Mouse (Mus musculus): ENCODE measurements around the gene Pepd. TPM values are rescaled to one million over a fixed set of nuclear protein-coding genes. Genes with fewer than 3 reads are reported as not detected.

Gene Pepd
- polyA plus RNA-seq, 1 experiment = 15.6 TPM

- no peak for TF ChIP-seq GATA1 (IDR thresholded peaks at IDR 0.05; ENCODE audit: low read length)
Observed at GRCm38 (mm10) chr7:34919054-34919453, 6.9 kb downstream of the Pepd start.

DNA sequence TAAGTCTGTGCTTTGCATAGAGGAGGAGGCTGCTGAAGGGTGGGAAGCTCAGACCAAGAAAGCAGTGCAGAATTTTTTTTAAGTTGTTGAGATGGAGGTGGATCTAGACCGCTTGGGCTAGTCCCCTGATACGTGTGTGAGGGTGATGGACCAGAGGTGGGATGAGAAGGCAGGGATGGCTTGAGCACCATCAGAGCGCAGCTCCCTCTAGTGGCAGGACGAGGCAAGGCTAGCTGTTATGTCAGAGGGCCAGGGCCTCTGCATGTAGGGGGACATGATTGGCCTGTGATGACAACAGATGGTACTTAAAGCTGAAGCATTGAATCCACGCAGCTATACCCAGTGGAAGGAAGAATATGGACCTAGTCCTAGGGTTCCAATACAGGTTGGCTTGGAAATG lies 7.6 kb downstream of the Pepd start:
- no peak for TF ChIP-seq GATA1 (IDR thresholded peaks at IDR 0.05; ENCODE audit: low read length)

GRCm38 (mm10) chr7:34925208-34925607 lies 13.0 kb downstream of the Pepd start:
- no peak for TF ChIP-seq GATA1 (IDR thresholded peaks at IDR 0.05; ENCODE audit: low read length)

GRCm38 (mm10) chr7:34925956-34926355 lies 13.8 kb downstream of the Pepd start:
- no peak for TF ChIP-seq GATA1 (IDR thresholded peaks at IDR 0.05; ENCODE audit: low read length)

DNA sequence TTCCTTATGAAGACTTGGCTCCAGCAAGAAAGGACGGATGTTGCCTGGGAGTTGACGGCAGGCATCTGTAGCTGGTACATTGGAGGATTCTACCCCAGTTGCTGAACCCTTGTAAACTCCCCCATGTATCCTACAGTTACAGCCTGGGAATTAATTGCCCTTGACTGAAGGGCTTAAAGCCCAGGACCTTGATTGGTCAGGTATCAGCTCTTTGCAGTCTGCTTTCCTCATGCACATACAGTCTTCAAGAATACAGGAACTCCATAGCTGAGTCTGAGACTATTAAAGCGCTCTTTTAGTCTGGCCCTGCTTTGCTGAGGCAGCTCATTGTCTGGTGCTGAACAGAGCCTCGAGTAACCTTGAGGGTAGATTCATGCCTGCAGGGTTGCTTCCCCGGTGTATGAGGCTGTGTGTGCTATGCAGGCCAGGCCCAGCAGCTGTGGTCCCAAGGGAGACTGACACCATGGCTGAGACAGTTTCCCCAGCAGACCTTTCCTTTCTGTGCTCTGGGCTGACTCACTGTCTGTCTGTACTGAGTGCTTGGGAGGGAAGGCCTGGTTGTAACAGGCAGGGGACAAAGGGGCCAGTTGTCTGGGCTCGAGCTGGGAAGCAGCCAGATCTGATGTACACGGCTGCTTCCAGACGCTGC lies 17.6 kb downstream of the Pepd start:
- no peak for TF ChIP-seq GATA1 (IDR thresholded peaks at IDR 0.05; ENCODE audit: low read length)

DNA sequence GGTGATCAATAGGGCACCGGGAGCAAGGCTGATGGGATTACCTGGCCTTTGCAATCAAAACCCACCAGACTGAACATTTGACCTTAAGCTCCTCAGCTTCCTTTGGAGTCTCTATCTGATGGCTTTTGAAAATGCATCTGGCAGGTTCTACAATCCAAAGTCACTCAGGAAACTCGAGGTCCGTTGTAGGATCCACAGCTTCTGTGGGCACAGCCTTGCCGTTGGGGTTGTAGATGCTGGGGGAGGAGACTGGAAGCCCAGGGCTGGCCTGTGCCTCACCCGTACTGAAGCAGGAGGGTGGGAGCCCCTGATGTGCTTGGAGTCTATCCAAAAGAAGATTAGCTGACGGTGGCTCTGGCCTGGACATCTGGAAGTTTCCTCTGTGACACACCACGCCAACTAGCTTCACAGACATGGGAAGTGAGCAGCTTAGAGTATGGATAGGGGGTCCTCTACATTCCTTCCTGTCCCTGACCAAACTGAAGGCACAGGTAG lies 18.1 kb downstream of the Pepd start:
- TF ChIP-seq GATA1 (IDR thresholded peaks at IDR 0.05; ENCODE audit: low read length) = no peak

- no peak for TF ChIP-seq GATA1 (IDR thresholded peaks at IDR 0.05; ENCODE audit: low read length)
Observed at GRCm38 (mm10) chr7:34932631-34933030, 20.5 kb downstream of the Pepd start.

- TF ChIP-seq GATA1 (IDR thresholded peaks at IDR 0.05; ENCODE audit: low read length) = no peak
Observed at GRCm38 (mm10) chr7:34933142-34933541, 21.0 kb downstream of the Pepd start.

- no peak for TF ChIP-seq GATA1 (IDR thresholded peaks at IDR 0.05; ENCODE audit: low read length)
Observed at GRCm38 (mm10) chr7:34936347-34936746, 24.2 kb downstream of the Pepd start.

DNA sequence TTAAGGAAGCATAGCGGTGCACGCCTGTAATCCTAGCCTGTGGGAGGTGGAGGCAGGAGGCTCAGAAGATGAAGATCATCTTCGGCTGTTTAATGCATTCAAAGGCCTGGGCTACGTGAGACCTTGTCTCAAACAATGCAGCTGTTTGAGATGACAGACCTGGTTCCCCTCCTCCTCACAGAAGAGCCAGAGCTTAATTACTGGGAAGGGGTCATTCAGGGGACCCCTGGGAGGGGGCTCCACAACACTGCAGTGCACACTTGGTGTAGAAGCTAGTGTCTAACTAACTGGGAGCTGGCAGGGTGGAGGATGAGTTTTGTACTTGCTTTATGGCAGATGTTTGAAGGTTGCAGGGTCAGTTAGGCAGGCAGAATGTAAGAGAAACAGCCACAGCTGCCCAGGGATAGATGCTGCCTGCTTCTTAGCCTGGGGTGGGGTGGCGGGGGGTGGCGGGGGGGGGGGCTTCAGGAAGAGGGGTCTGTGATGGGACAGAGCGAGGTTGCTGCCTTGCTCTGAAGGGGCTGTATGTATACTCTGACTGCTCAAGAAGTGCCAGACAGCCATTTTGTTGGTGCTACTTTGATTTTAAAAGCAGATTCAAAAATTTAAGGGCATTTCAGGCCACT lies 26.6 kb downstream of the Pepd start:
- TF ChIP-seq GATA1 (IDR thresholded peaks at IDR 0.05; ENCODE audit: low read length) = no peak

DNA sequence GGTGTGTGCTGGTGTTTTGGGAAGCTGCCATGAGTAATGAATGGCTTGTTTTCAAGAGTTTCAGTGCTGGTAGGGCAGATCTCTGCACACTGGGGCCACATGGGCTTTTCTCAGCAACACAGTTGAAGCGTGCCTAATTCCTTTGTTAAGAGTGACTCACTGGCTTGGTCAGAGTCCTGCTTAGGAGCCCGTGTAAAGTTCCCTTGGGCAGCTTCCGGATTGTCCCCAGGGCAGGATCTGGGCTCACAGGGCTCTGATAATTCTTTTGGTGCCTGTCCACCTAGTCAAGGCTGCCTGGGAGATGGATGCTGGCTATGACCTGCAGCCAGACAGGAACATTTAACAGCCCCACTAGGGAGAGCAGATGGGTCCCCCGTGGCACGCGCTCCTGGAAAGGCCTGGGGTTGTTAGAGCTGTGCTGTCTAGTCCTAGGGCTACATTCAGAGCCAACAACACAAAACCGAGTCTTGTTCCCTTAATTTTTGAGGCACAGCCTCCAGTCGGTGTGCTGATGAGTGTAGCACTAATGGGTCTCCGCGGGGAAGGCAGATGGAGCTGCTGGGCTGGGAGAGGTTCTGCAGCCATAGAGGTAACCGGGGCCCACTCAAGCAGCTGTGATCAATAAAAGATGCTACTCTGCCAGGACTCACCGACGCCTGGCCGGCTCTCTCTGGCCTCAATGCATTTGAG lies 27.2 kb downstream of the Pepd start:
- TF ChIP-seq GATA1 (IDR thresholded peaks at IDR 0.05; ENCODE audit: low read length) = no peak

- TF ChIP-seq GATA1 (IDR thresholded peaks at IDR 0.05; ENCODE audit: low read length) = no peak
Observed at GRCm38 (mm10) chr7:34939952-34940312, 27.8 kb downstream of the Pepd start.

- TF ChIP-seq GATA1 (IDR thresholded peaks at IDR 0.05; ENCODE audit: low read length) = no peak
Observed at GRCm38 (mm10) chr7:34943581-34944123, 31.5 kb downstream of the Pepd start.

DNA sequence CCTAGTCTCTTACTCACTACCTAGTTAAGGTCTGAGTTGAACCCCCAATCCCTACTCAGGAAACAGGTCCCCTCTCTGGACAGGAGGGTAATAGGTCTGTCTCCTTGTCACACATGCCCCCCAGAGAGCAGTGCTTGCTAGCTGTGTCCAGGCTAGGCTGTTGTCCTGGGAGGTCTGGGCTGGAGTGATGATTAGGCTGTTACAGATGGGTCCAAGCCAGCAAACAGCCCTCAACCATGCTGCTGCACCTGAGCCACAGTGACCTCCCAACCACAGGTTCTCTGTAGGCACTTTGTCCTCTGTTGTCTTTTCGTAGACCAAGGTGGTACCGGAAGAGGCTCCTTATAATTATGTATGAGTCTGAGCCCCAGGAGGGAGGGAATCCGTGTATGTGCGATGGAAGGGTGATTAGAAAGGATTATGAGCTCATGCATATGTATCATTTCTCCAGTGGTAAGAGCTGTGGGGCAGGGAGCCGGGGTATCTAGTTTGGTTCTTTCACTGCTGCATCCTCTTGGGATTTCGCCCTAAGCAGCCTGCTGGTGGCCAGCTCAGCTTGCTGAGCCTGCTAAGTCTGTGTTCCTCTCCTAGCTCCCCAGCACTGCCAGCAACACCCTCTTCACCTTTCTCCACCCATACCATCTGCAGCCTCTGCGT lies 34.2 kb downstream of the Pepd start:
- TF ChIP-seq GATA1 (IDR thresholded peaks at IDR 0.05; ENCODE audit: low read length) = no peak

DNA sequence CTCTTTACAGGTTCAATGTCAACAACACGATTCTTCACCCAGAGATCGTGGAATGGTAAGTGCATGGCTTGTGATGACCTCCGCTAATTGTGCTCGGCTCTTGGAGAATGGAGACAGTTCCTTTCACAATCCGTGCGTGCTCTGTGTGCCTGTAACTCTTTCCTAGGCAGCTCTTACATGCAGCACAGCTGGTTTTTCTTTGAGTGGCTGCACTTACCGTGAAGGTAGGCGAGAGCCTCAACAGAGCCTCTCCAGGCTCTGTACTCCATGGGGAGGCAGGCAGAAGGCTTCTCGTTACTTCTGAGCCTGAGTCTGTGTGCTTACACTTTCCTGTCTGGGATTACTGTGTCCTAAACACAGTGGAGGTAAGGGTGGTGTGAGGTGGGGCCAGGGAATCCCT lies 42.4 kb downstream of the Pepd start:
- TF ChIP-seq GATA1 (IDR thresholded peaks at IDR 0.05; ENCODE audit: low read length) = no peak

GRCm38 (mm10) chr7:34955295-34955694 lies 43.1 kb downstream of the Pepd start:
- TF ChIP-seq GATA1 (IDR thresholded peaks at IDR 0.05; ENCODE audit: low read length) = no peak
